Mouse (Mus musculus): ENCODE results near the gene Foxo3.

Foxo3 gene

DNA sequence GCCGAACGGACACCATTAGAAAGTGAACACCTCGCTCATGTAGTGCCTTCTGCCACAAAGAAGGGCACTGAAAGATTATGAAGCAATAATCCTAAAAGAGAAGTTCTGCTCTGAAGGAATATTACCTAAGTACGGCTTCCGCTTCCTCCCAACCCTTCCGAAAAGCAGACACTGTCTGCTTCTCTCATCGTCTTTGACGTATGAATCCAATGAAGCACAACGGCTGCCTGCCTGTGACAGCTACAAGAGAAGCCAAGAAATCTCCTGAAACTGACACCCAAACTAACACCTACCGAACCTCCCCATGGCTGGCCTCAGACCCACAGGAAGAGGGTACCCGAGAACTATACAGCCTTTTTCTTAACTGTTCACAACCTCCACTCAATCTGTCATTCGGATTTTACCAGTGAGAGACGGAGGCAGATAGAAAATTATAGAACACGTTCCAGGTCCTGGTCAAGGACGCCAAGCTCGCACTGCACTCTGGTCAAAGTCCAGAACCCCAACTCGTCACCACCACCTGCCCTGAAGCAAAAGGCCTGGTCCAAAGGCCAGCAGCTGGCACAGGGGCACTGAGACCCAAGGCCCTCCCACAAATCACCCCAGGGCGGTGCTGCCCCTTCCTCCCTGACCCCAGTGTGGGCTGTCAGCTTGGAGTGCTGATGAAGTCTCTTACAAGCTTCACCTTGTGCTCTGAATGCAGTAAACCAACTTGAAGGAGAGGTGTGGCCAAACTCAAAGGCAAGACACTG, 51.2 kb downstream of the Foxo3 start:
- DNase-seq (ENCODE audit: low spot score in 2 of 2) = no peak

GRCm38 (mm10) chr10:42221996-42222395, 54.6 kb downstream of the Foxo3 start:
- no peak for DNase-seq (ENCODE audit: low spot score in 2 of 2)

DNA sequence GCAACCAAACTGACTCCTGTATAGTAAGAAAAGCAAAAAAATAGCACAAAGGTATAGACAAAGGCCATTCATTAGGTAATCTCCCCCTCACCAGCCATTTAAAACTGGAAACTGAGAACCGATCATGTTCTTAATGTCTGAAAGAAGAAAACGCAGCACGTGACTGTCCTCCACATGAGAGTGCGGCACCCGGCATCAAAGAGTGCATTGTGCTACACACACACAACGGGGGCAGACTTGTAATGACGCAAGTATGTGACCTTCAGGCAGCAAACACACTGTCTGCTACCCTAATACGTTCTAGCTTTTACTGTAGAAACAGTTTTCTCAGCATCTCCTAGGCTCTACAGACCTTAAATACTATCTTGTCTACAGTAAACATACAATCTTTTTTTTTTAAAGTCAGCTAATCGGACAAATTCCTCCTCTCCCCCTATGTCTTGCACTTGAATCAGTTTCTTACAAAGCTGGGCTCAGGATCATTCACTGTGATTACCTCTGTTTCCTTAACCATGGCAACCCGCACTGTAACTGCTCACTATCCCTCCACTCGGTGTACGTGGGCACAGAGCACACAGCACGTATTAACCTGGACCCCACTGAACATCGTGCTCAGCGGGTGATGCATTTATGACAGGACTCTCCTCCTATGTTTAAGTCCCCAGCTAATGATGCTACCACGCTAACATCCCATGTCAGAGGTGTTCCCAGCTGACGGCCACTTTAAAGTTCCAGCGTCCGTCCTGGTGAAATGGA, 55.2 kb downstream of the Foxo3 start:
- DNase-seq (ENCODE audit: low spot score in 2 of 2) = no peak

DNA sequence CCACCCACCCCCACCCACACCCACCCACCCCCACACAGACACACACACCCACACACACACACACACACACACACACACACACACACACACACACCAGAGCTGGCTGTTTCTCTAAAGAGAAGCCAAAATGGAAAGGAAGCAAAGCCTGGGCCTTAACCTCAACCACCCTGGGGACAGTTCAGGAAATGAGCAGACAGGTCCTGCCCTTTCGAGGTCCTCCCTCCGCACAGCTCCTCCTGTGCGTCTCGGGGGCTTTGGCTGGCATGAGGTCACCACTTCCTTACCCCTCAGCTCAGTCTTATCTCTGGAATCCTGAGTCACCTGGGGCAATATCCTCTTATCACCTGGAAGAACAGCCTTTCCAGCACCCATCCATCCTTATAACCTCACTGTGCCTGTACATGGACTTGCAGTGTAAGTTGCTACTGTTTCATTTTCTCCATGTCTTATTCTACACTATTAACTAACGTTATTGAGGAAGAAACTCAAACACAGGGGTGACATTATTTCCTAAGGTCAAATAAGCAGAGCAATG, 56.1 kb downstream of the Foxo3 start:
- no peak for DNase-seq (ENCODE audit: low spot score in 2 of 2)

DNA sequence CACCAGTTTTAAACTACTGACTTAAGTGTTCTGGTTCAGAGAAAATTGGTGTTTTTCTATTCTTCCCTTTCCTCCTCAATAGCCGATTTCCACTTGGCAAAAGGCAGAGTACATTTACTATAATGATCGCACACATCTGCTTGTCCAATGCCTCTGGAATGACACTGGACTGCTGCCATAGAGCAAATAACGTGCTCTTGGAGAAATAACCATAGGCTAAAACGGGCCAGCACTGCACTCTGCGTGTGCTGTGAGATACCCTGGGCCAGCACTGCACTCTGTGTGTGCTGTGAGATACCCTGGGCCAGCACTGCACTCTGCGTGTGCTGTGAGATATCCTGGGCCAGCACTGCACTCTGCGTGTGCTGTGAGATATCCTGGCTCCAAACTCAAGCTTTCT, 65.1 kb downstream of the Foxo3 start:
- DNase-seq (ENCODE audit: low spot score in 2 of 2) = no peak

GRCm38 (mm10) chr10:42210641-42211040, 65.9 kb downstream of the Foxo3 start:
- DNase-seq (ENCODE audit: low spot score in 2 of 2) = no peak

DNA sequence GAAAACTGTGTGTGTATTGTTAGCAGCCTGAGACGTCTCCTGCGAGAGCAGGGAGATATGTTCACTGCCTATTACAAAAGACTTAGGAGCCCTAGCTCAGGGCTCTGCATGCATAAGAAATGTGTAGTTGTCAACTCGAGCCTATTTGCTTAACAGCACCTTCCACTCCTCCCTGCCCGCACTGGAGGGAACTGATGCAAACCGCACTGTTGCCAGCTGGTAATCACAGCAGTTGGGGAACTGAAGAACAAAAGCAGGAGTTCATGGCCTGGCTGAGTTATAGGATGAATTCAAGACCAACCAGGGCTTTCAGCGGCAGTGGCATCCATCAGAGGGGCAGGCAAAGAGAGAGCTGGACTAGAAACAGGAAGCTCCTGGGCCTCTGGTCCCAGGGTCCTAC, 66.7 kb downstream of the Foxo3 start:
- no peak for DNase-seq (ENCODE audit: low spot score in 2 of 2)

- no peak for DNase-seq (ENCODE audit: low spot score in 2 of 2)
Observed at GRCm38 (mm10) chr10:42207612-42208011, 68.9 kb downstream of the Foxo3 start.

- DNase-seq (ENCODE audit: low spot score in 2 of 2) = no peak
Observed at GRCm38 (mm10) chr10:42204768-42205412, 71.7 kb downstream of the Foxo3 start.

GRCm38 (mm10) chr10:42203321-42204155, 73.0 kb downstream of the Foxo3 start:
- no peak for DNase-seq (ENCODE audit: low spot score in 2 of 2)

DNA sequence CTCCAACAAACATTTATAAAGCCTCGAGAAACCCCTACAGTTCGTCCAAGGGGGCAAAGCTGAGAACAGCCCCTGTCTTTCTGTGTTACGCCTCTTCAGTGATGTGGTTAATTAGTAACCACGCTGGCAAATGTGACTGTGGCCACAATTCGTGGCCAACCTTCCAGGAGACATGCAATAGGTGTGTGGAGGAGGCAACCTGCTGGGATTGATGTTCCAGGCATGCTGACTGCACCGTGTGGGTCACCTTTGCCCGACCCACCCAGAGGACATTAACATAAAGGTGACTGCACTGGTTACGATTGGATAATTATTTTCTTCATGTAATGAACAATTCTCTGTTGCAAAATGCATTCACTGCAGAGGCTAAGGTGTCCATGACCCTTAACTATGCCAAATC, 74.0 kb downstream of the Foxo3 start:
- DNase-seq (ENCODE audit: low spot score in 2 of 2) = no peak

DNA sequence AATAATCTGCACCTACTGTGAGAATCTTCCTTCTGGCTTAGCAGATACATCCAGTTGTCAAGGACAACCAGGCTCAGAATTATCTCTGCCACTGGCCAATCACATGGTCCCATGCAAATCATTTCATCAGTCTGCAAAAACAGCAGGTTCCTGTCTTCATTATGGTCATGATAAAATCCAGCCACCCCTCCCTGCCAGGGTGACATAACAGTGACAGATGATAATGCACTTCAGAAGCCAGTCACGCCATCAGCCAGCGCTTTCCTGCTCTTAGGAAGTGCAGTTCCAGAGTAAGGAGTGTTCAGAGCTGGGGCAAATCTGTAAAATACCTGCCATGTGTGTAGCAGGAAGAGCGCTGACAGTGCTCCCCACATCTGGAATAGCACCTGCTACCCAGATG, 77.1 kb downstream of the Foxo3 start:
- DNase-seq (ENCODE audit: low spot score in 2 of 2) = no peak

GRCm38 (mm10) chr10:42198682-42199081, 77.9 kb downstream of the Foxo3 start:
- no peak for DNase-seq (ENCODE audit: low spot score in 2 of 2)

DNA sequence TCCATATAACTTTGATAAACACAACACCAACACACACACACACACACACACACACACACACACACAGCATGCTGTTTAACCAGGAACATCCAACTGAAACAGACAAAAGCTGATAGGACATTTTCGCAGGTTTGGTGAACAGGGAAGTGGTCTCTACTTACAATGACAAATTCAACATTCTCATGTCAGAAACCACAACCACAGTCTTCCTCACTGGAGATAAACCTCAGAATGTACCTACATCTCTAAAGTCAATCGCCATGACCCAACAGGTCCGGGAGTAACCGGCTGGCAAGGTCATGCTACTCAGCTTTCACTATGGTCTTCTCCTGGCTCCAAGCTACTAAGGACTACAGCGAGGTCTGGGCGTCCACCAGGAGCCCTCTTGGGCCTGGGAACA, 81.8 kb downstream of the Foxo3 start:
- no peak for DNase-seq (ENCODE audit: low spot score in 2 of 2)

DNA sequence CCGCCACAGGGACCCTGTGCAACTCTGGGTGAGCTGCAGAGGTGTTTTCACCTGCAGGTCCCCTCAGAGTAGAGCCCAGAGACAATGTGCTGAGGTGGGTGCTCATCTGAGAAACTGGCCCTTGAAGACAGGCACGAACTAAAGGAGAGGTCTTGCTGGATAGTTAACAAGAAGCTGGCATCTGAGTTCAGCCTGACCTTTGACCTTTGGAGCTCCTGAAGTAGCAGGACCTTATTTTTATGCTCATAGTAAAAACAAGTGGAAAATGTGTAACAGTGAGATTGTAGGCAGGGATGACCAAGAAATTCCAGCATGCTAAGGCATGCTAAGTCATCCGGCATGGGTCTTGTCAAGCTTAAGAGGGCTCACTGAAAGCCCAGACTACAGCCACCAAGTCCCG, 82.6 kb downstream of the Foxo3 start:
- DNase-seq (ENCODE audit: low spot score in 2 of 2) = no peak

- no peak for DNase-seq (ENCODE audit: low spot score in 2 of 2)
Observed at GRCm38 (mm10) chr10:42192951-42193350, 83.6 kb downstream of the Foxo3 start.

DNA sequence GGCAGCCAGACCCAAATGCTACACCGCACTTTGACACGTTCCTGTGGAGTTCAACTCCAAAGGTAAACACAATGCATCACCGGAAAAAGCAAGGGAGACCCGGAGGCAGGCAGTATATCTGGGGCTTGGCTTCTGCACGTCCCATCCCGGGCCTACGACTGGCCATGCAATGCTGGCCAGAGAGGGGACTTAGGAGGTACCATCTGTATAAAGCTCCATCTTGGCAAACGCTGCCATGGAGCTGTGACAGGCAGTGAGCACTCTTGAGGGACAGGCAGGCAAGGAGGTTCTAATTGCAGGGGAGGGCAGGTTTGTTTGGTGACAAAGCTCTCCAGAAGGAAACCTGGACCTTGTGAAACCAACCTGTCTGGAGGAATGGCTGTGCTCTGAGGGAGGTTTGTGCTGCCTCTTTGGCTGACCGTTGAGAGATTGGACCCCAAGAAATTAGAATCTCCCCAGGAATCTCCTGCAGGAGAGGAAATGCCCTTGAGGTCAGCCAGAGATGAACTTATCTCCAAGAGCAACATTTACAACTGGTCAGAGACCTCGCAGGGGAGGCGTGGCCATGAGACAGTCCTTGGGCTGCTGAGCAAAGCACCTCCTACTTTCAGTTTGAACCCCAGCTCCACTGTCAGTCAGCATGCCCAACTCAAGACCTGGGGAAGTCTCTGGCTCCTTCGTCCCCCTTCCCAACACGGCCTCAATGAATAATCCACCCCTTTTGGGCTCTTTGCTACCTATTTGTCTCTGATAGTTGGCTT, 86.7 kb downstream of the Foxo3 start:
- no peak for DNase-seq (ENCODE audit: low spot score in 2 of 2)

DNA sequence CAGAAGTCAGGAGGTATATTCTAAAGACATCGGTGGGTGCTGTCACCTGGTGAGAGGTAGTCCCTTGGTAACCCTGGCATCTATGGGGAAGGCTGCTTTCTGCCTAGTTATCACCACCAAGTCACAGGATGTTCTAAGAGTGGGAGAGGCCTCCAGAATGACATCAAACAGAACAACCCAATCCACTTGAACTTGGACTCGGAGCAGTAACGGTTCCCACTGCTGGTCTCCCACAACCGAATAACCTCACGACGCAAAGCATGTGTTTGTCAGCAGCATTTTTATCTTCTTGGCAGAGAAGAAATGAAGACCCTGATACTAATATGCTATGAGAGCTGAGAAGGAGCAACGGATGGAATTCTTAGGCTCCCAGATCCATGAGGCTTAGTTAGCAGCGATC, 87.5 kb downstream of the Foxo3 start:
- no peak for DNase-seq (ENCODE audit: low spot score in 2 of 2)

- DNase-seq (ENCODE audit: low spot score in 2 of 2) = no peak
Observed at GRCm38 (mm10) chr10:42188091-42188490, 88.5 kb downstream of the Foxo3 start.

DNA sequence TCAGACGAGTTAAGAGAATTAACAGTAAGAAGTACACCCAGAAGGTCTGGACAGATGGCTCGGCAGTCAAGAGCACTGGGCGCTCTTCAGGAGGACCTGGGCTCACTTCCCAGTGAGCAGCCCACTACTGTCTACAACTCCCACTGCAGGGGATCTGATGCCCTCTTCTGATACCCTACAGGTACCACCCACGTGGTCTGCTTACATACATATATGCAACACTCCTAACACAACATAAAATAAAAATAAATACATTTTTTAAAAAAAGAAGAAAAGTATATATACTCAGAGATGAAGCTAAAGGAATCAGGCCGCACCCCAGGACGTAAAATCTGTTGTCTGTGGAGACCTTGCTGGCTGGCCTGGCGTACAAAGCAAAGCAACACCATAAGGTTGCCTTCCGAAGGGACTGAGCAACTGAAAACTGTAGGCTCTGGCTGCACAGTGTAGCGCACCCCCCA, 89.6 kb downstream of the Foxo3 start:
- DNase-seq (ENCODE audit: low spot score in 2 of 2) = peak in 1 of 2 experiments; percentile 12

- no peak for DNase-seq (ENCODE audit: low spot score in 2 of 2)
Observed at GRCm38 (mm10) chr10:42180333-42180732, 96.2 kb downstream of the Foxo3 start.

Data from left cerebral cortex, adult 9 months (tissue).